Mouse (Mus musculus): ENCODE results near the gene Grip1. TPM values are rescaled to one million over a fixed set of nuclear protein-coding genes. Genes with fewer than 3 reads are reported as not detected.

Gene Grip1
- polyA plus RNA-seq, 1 experiment from 2014 or later, result 4.1 TPM

GRCm38 (mm10) chr10:120060579-120061237 is 607.1 kb downstream of the Grip1 start:
- no peak overlapping the region for H3K9ac ChIP-seq
- 89% methylated on average over 10 of the region's 10 CpGs for WGBS
- H3K9me3 ChIP-seq (replicated peaks), result no peaks in the 10 kb centered on the region
- no peak overlapping the region for H3K27ac ChIP-seq
- no peaks in the 10 kb centered on the region for H3K36me3 ChIP-seq
- no peak overlapping the region for H3K4me3 ChIP-seq (replicated peaks)
- ATAC-seq (replicated peaks; ENCODE audit: low FRiP score), result no peak
- no peaks in the 10 kb centered on the region for H3K4me1 ChIP-seq
- no peaks in the 10 kb centered on the region for H3K27me3 ChIP-seq
- no peak overlapping the region for H3K4me2 ChIP-seq

- WGBS, result 83% methylated on average over 24 of the region's 24 CpGs
- no peaks in the 10 kb centered on the region for H3K27me3 ChIP-seq
- ATAC-seq (replicated peaks; ENCODE audit: low FRiP score), result no peak
- H3K4me1 ChIP-seq, result no peaks in the 10 kb centered on the region
- H3K27ac ChIP-seq, result no peak overlapping the region
- H3K4me2 ChIP-seq, result no peak overlapping the region
- H3K9ac ChIP-seq, result no peak overlapping the region
- no peak overlapping the region for H3K4me3 ChIP-seq (replicated peaks)
- no peaks in the 10 kb centered on the region for H3K9me3 ChIP-seq (replicated peaks)
- no peaks in the 10 kb centered on the region for H3K36me3 ChIP-seq
Observed at GRCm38 (mm10) chr10:120061238-120062130, 607.9 kb downstream of the Grip1 start.

GRCm38 (mm10) chr10:120064424-120064823 is 610.8 kb downstream of the Grip1 start:
- no peak overlapping the region for H3K27ac ChIP-seq
- WGBS, result 30% methylated on average over 5 of the region's 5 CpGs

GRCm38 (mm10) chr10:120066319-120066718 is 612.7 kb downstream of the Grip1 start:
- no peaks in the 10 kb centered on the region for H3K36me3 ChIP-seq
- no peak overlapping the region for H3K9ac ChIP-seq
- no peaks in the 10 kb centered on the region for H3K9me3 ChIP-seq (replicated peaks)
- no peak for ATAC-seq (replicated peaks; ENCODE audit: low FRiP score)
- H3K27me3 ChIP-seq, result no peaks in the 10 kb centered on the region
- H3K4me2 ChIP-seq, result no peak overlapping the region
- no peaks in the 10 kb centered on the region for H3K4me1 ChIP-seq
- no peak overlapping the region for H3K27ac ChIP-seq
- no peak overlapping the region for H3K4me3 ChIP-seq (replicated peaks)
- WGBS, result 93% methylated on average over 10 of the region's 10 CpGs

More at GRCm38 (mm10) chr10:120064424-120064823, 610.8 kb downstream of the Grip1 start:
- Histone ChIP-seq H3K36me3 (no peaks in the 10 kb centered on the region), H3K9ac (no peak overlapping the region), H3K4me3 (replicated peaks) (no peak overlapping the region), H3K9me3 (replicated peaks) (no peaks in the 10 kb centered on the region), H3K4me2 (no peak overlapping the region), H3K4me1 (no peaks in the 10 kb centered on the region), H3K27me3 (no peaks in the 10 kb centered on the region)
- no peak for ATAC-seq (replicated peaks; ENCODE audit: low FRiP score)

DNA sequence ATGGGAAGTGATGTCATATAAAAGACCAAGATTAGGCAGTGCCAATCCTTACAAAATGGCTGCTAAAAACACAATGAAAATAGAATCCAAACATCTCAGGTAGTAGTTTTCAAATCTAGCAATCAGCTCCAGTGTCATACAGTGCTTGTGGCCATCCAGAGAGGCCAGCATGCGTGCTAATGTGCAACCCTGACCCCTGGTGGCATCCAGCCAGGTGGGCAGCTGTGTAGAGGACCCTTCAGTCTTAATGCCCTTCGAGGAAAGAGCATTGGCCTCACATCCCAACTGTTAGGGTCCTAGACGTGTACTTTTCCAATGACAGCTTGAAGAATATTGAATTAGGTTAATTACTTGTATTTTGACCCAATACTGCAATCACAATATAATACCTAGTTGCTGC is 624.2 kb downstream of the Grip1 start:
- no peak overlapping the region for H3K4me3 ChIP-seq (replicated peaks)
- WGBS, result 80% methylated on average over 3 of the region's 3 CpGs
- no peak overlapping the region for H3K9ac ChIP-seq
- H3K36me3 ChIP-seq, result 0 out of 2 replicates have a peak, but pooled peaks cover 3% of the 10 kb centered on the region
- H3K4me2 ChIP-seq, result no peak overlapping the region
- no peak overlapping the region for H3K27ac ChIP-seq
- H3K4me1 ChIP-seq, result peaks cover 4% of the 10 kb centered on the region; the same call in 1 of the 2 replicates
- no peak for ATAC-seq (replicated peaks; ENCODE audit: low FRiP score)
- H3K9me3 ChIP-seq (replicated peaks), result no peaks in the 10 kb centered on the region
- no peaks in the 10 kb centered on the region for H3K27me3 ChIP-seq

- Histone ChIP-seq H3K4me3 (replicated peaks) (no peak overlapping the region), H3K9ac (no peak overlapping the region), H3K27ac (no peak overlapping the region), H3K36me3 (peaks cover 66% of the 10 kb centered on the region), H3K9me3 (replicated peaks) (no peaks in the 10 kb centered on the region), H3K27me3 (no peaks in the 10 kb centered on the region), H3K4me2 (no peak overlapping the region), H3K4me1 (no peaks in the 10 kb centered on the region)
- ATAC-seq (replicated peaks; ENCODE audit: low FRiP score), result no peak
- 89% methylated on average over 12 of the region's 12 CpGs for WGBS
Observed at GRCm38 (mm10) chr10:120092548-120092947, 638.9 kb downstream of the Grip1 start.

GRCm38 (mm10) chr10:120095136-120095535 is 641.5 kb downstream of the Grip1 start:
- Histone ChIP-seq H3K27me3 (no peaks in the 10 kb centered on the region), H3K27ac (no peak overlapping the region), H3K9me3 (replicated peaks) (no peaks in the 10 kb centered on the region), H3K4me1 (no peaks in the 10 kb centered on the region), H3K9ac (no peak overlapping the region), H3K4me3 (replicated peaks) (no peak overlapping the region), H3K36me3 (peaks cover 57% of the 10 kb centered on the region), H3K4me2 (no peak overlapping the region)
- ATAC-seq (replicated peaks; ENCODE audit: low FRiP score), result no peak
- 86% methylated on average over 9 of the region's 9 CpGs for WGBS

DNA sequence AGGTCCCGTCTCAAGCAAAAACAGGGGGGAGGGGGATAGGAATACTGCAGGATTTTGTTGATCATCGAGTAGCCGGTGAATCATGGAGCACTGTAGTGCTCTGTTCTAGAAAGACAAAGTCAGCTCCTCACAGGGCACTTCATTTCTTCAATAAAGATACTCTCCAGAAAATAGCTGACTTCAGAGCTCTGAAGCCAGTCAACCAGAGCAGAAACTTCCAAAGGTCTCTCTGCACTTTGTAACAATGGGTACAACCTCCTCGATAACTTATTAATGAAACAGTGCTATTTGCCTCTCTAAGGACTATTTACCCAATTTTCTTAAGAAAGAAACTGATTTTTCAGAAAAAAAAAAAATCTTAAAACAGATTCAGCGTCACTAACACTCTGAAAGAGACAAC is 642.1 kb downstream of the Grip1 start:
- no peak overlapping the region for H3K4me2 ChIP-seq
- no peak overlapping the region for H3K4me3 ChIP-seq (replicated peaks)
- no peaks in the 10 kb centered on the region for H3K27me3 ChIP-seq
- peaks cover 60% of the 10 kb centered on the region for H3K36me3 ChIP-seq
- no peak overlapping the region for H3K9ac ChIP-seq
- no peaks in the 10 kb centered on the region for H3K9me3 ChIP-seq (replicated peaks)
- WGBS, result 92% methylated on average over 5 of the region's 5 CpGs
- no peak for ATAC-seq (replicated peaks; ENCODE audit: low FRiP score)
- no peaks in the 10 kb centered on the region for H3K4me1 ChIP-seq
- no peak overlapping the region for H3K27ac ChIP-seq

GRCm38 (mm10) chr10:120097564-120097963 is 643.9 kb downstream of the Grip1 start:
- Histone ChIP-seq H3K27me3 (no peaks in the 10 kb centered on the region), H3K4me2 (no peak overlapping the region), H3K36me3 (peaks cover 48% of the 10 kb centered on the region), H3K4me3 (replicated peaks) (no peak overlapping the region), H3K9me3 (replicated peaks) (no peaks in the 10 kb centered on the region), H3K27ac (no peak overlapping the region), H3K9ac (no peak overlapping the region), H3K4me1 (no peaks in the 10 kb centered on the region)
- WGBS, result 74% methylated on average over 5 of the region's 5 CpGs
- ATAC-seq (replicated peaks; ENCODE audit: low FRiP score), result no peak

- 92% methylated on average over 1 of the region's 1 CpGs for WGBS
- Histone ChIP-seq H3K27me3 (no peaks in the 10 kb centered on the region), H3K9me3 (replicated peaks) (no peaks in the 10 kb centered on the region), H3K4me3 (replicated peaks) (no peak overlapping the region), H3K4me2 (no peak overlapping the region), H3K4me1 (no peaks in the 10 kb centered on the region), H3K9ac (no peak overlapping the region), H3K27ac (no peak overlapping the region), H3K36me3 (peaks cover 51% of the 10 kb centered on the region)
- no peak for ATAC-seq (replicated peaks; ENCODE audit: low FRiP score)
Observed at GRCm38 (mm10) chr10:120100806-120101205, 647.2 kb downstream of the Grip1 start.

- Histone ChIP-seq H3K4me2 (peak overlapping the region; percentile 83), H3K4me1 (peaks cover 8% of the 10 kb centered on the region; the same call in 1 of the 2 replicates), H3K27me3 (peaks cover 3% of the 10 kb centered on the region; the same call in 1 of the 2 replicates), H3K36me3 (0 out of 2 replicates have a peak, but pooled peaks cover 6% of the 10 kb centered on the region), H3K4me3 (replicated peaks) (peak overlapping the region; percentile 72), H3K9me3 (replicated peaks) (no peaks in the 10 kb centered on the region), H3K9ac (peak overlapping the region; percentile 56), H3K27ac (no peak overlapping the region)
- ATAC-seq (replicated peaks; ENCODE audit: low FRiP score), result no peak
- 79% methylated on average over 3 of the region's 3 CpGs for WGBS
Observed at GRCm38 (mm10) chr10:120111691-120112319, 658.2 kb downstream of the Grip1 start.
